Mouse (Mus musculus) kidney, postnatal 0 days (tissue): Measurements from ENCODE around the gene Por. TPM values are rescaled to one million over a fixed set of nuclear protein-coding genes. Genes with fewer than 3 reads are reported as not detected.

ENCODE experiments used
- ATAC-seq: fragments of 200-750 bp; cut with Nextera tagmentation; replicated peaks from 2 replicates; pipeline ENCODE4 v1.8.0; 2017; ENCODE audit warnings: low read depth, moderate number of reproducible peaks, moderate TSS enrichment, moderate library complexity; ENCODE audit not compliant: low FRiP score
- DNase-seq: peaks from one replicate; pipeline ENCODE4 v3.0.0-alpha.2; 2016; ENCODE audit warnings: low spot score
- H3K27ac ChIP-seq: fragments of 300-500 bp; sonication (generic); 2 replicates; pipeline ENCODE4 v1.5.1; 2014; ENCODE audit warnings: mild to moderate bottlenecking
- H3K27me3 ChIP-seq: fragments of 300-500 bp; sonication (generic); 2 replicates; pipeline ENCODE4 v1.6.1; 2014; ENCODE audit warnings: low read length, mixed read lengths; ENCODE audit not compliant: insufficient read depth
- H3K36me3 ChIP-seq: fragments of 300-500 bp; sonication (generic); 2 replicates; pipeline ENCODE4 v1.6.1; 2014; ENCODE audit warnings: low read length, mixed read lengths; ENCODE audit not compliant: insufficient read depth
- H3K4me1 ChIP-seq: fragments of 300-500 bp; sonication (generic); replicated peaks from 2 replicates; pipeline ENCODE4 v1.6.1; 2014; ENCODE audit warnings: antibody characterized with exemption, low read length, mixed read lengths; ENCODE audit not compliant: insufficient read depth
- H3K4me2 ChIP-seq: fragments of 300-500 bp; sonication (generic); 2 replicates; pipeline ENCODE4 v1.6.1; 2014; ENCODE audit warnings: mild to moderate bottlenecking, low read length, moderate library complexity, mixed read lengths
- H3K4me3 ChIP-seq: fragments of 300-500 bp; sonication (generic); replicated peaks from 2 replicates; pipeline ENCODE4 v1.5.1; 2014; ENCODE audit warnings: low read depth, low read length
- H3K9ac ChIP-seq: fragments of 300-500 bp; sonication (generic); 2 replicates; pipeline ENCODE4 v1.6.1; 2014; ENCODE audit warnings: low read depth, low read length
- H3K9me3 ChIP-seq: fragments of 300-500 bp; sonication (generic); replicated peaks from 2 replicates; pipeline ENCODE4 v1.6.1; 2016; ENCODE audit warnings: low read length, inconsistent platforms, mixed read lengths
- CTCF ChIP-seq: IDR thresholded peaks from 2 replicates; pipeline ENCODE4 v1.5.1; 2016; ENCODE audit warnings: antibody characterized with exemption, low read depth, mild to moderate bottlenecking, moderate library complexity
- WGBS: fragments of 180-500 bp; shearing (Covaris S2); extraction: QIAGEN DNeasy Blood & Tissue Kit; methylation state at CpG from one replicate; pipeline ENCODE4 v1.1.7; 2014; 5-methylcytosine and 5-hydroxymethylcytosine counted together
- polyA plus RNA-seq: library from polyadenylated mRNA; unstranded; fragments of >200 nt; fragmentation: Nextera tagmentation; extraction: Ambion mirVana; gene quantifications from 2 replicates; pipeline ENCODE4 v1.2.1, GENCODE M21; 2015

Gene Por
- polyA plus RNA-seq, 1 experiment from 2014 or later = 86.4 TPM

DNA sequence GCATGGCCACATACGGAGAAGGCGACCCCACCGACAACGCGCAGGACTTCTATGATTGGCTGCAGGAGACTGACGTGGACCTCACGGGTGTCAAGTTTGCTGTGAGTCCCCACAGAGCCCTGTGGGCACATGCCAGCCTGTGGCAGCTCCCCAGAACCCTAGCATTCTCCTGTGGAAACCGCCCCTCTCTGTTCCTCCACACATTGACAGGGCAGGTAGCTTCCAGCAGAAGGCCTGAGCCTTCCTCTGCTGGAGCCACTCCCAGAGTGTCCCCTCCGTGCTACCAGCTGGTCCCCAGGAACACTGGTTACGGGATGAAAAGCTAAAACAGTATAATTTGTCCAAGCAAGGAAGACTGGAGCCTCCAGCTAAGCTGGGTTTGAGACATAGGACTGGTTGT lies 60.4 kb downstream of the Por start:
- H3K9me3 ChIP-seq = no peaks in the 10 kb centered on the region
- 93% methylated on average over 10 of the region's 10 CpGs for WGBS
- no peak for DNase-seq

DNA sequence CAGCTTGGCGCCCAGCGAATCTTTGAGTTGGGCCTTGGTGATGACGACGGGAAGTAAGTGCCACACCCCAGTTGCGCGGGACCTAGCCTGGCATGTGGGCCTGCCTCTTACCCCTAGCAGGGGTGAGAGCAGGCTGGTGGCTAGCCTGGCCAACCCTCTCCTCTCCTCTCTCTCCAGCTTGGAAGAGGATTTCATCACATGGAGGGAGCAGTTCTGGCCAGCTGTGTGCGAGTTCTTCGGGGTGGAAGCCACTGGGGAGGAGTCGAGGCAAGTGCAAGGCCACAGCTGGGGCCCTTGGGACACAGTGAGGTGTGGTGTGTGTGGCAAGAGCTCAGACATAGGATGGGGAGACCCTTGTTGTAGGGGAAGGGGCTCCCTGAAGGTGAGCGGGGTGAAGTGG lies 61.1 kb downstream of the Por start:
- no peaks in the 10 kb centered on the region for H3K9me3 ChIP-seq
- no peak overlapping the region for H3K27ac ChIP-seq
- WGBS = 94% methylated on average over 10 of the region's 10 CpGs
- H3K4me2 ChIP-seq = no peak overlapping the region
- no peak overlapping the region for H3K4me3 ChIP-seq
- no peak for DNase-seq
- no peak overlapping the region for H3K9ac ChIP-seq
- peaks cover 71% of the 10 kb centered on the region for H3K36me3 ChIP-seq
- TF ChIP-seq CTCF = no peak
- no peak for ATAC-seq
- no peaks in the 10 kb centered on the region for H3K27me3 ChIP-seq
- H3K4me1 ChIP-seq = peaks cover 3% of the 10 kb centered on the region; the same call in 1 of the 2 replicates

More for the DNA sequence above, 60.4 kb downstream of the Por start:
- no peak for TF ChIP-seq CTCF
- Histone ChIP-seq H3K4me2 (no peak overlapping the region), H3K4me1 (peaks cover 10% of the 10 kb centered on the region), H3K4me3 (no peak overlapping the region), H3K27ac (no peak overlapping the region), H3K27me3 (no peaks in the 10 kb centered on the region), H3K36me3 (peaks cover 64% of the 10 kb centered on the region), H3K9ac (no peak overlapping the region)
- no peak for ATAC-seq

DNA sequence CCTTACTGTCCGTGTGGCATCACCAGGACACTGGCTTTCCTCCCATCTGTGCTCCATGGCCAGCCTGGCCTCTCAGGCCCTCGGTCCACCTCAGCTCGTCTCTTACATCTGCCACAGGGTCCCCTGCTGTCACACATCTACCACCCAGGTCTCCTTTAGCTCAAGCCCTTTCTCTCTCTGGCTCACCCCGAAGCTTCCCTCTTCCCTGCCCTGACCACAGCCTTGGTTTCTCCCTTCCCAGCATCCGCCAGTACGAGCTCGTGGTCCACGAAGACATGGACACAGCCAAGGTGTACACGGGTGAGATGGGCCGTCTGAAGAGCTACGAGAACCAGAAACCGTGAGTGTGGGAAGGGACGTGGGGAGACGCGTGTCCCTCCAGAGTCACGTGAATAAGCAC lies 61.5 kb downstream of the Por start:
- Histone ChIP-seq H3K36me3 (peaks cover 75% of the 10 kb centered on the region), H3K27me3 (no peaks in the 10 kb centered on the region), H3K4me3 (no peak overlapping the region), H3K4me2 (no peak overlapping the region), H3K27ac (no peak overlapping the region), H3K9ac (no peak overlapping the region), H3K9me3 (no peaks in the 10 kb centered on the region), H3K4me1 (no peaks in the 10 kb centered on the region)
- 96% methylated on average over 16 of the region's 16 CpGs for WGBS
- DNase-seq (no peak), ATAC-seq (no peak)
- no peak for TF ChIP-seq CTCF

DNA sequence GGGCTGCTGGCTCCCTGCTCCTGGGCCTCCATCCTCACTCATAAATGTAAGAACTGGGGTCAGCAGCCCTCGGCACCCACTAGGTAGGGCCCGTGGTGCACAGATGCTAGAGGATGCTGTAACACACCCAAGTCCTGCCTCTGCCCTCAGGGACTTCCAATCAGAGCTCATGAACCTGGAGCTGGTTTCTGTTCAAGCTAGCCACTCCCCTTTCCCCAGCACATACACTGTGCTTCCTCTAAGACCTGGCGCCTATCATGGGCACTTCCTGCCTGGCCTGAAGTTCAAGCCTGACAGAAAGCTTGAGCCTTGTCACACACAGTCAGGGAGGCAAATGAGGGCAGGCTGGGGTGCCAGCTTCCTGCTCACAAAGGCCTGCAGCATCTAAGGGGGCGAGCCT lies 63.2 kb downstream of the Por start:
- no peaks in the 10 kb centered on the region for H3K27me3 ChIP-seq
- no peak overlapping the region for H3K27ac ChIP-seq
- TF ChIP-seq CTCF = no peak
- WGBS = 84% methylated on average over 4 of the region's 4 CpGs
- ATAC-seq (no peak), DNase-seq (no peak)
- H3K4me2 ChIP-seq = no peak overlapping the region
- peaks cover 82% of the 10 kb centered on the region for H3K36me3 ChIP-seq
- no peak overlapping the region for H3K4me3 ChIP-seq
- no peaks in the 10 kb centered on the region for H3K4me1 ChIP-seq
- no peaks in the 10 kb centered on the region for H3K9me3 ChIP-seq
- no peak overlapping the region for H3K9ac ChIP-seq

DNA sequence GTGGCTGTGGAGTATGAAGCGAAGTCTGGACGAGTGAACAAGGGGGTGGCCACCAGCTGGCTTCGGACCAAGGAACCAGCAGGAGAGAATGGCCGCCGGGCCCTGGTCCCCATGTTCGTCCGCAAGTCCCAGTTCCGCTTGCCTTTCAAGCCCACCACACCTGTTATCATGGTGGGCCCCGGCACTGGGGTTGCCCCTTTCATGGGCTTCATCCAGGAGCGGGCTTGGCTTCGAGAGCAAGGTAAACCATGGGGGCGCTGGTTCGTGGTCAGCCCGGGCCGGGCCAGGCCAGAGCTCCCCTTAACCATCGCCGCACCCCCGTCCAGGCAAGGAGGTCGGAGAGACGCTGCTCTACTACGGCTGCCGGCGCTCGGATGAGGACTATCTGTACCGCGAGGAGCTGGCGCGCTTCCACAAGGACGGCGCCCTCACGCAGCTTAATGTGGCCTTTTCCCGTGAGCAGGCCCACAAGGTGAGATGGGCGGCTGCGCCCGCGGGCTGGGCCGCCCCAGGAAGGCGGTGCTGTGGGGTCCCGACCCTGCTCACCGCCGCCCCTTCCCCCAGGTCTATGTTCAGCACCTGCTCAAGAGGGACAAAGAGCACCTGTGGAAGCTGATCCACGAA lies 64.3 kb downstream of the Por start:
- no peak for TF ChIP-seq CTCF
- Histone ChIP-seq H3K27ac (no peak overlapping the region), H3K9ac (no peak overlapping the region), H3K36me3 (peaks cover 79% of the 10 kb centered on the region), H3K4me3 (no peak overlapping the region), H3K4me2 (no peak overlapping the region), H3K9me3 (no peaks in the 10 kb centered on the region), H3K27me3 (no peaks in the 10 kb centered on the region), H3K4me1 (no peaks in the 10 kb centered on the region)
- no peak for ATAC-seq
- 94% methylated on average over 42 of the region's 42 CpGs for WGBS
- no peak for DNase-seq

DNA sequence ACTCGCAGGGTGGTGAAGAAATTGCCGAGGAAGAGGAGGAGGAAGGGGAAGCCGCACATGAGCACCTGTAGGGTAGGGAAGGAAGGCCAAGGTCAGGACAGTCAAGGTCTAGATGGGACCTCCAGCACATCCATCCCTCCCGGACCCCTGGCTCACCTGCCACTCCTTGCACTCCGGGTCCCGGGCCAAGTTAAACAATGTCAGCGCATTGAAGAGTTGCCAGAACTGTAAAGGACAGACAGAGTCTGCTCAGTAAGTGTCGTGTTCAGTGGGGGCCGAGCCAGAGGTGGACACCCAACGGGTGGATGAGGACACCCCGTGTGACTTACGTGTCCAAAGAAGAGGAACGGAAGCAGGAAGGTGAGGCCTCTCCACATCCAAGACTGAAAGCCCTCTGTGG lies 65.9 kb downstream of the Por start:
- no peak overlapping the region for H3K27ac ChIP-seq
- H3K4me2 ChIP-seq = no peak overlapping the region
- no peak overlapping the region for H3K9ac ChIP-seq
- no peaks in the 10 kb centered on the region for H3K9me3 ChIP-seq
- 86% methylated on average over 13 of the region's 13 CpGs for WGBS
- no peak for DNase-seq
- no peak for ATAC-seq
- no peak overlapping the region for H3K4me3 ChIP-seq
- H3K27me3 ChIP-seq = no peaks in the 10 kb centered on the region
- peaks cover 66% of the 10 kb centered on the region for H3K36me3 ChIP-seq
- H3K4me1 ChIP-seq = no peaks in the 10 kb centered on the region
- no peak for TF ChIP-seq CTCF

DNA sequence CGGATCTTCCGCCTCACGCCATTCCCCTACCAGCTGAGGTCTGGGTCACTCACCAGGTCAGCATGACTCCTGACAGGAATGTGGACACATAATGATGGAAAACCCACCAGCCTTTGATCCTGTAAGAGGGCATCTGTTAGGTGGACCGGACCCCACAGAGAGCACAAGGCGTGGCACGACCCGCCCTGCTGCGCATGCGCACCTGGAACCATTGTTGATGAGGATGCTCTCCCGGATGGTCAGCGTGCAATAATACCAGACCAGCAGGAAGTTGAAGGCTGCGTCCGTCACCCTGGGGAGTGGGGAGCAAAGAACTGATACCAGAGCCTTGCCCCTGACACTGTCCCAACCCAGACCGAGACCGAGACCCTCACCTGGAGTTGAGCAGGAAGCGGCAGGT lies 66.7 kb downstream of the Por start:
- 94% methylated on average over 16 of the region's 16 CpGs for WGBS
- Histone ChIP-seq H3K9ac (no peak overlapping the region), H3K4me3 (no peak overlapping the region), H3K27ac (no peak overlapping the region), H3K27me3 (no peaks in the 10 kb centered on the region), H3K4me1 (no peaks in the 10 kb centered on the region), H3K9me3 (no peaks in the 10 kb centered on the region), H3K4me2 (no peak overlapping the region), H3K36me3 (peaks cover 60% of the 10 kb centered on the region)
- no peak for ATAC-seq
- DNase-seq = no peak
- TF ChIP-seq CTCF = no peak
